Mouse (Mus musculus) testis, adult 2 months (tissue): Measurements from ENCODE around the gene Dab2. TPM values are rescaled to one million over a fixed set of nuclear protein-coding genes. Genes with fewer than 3 reads are reported as not detected.

Source experiments
- H3K27ac ChIP-seq: fragments of 200-500 bp; 2 replicates; pipeline ENCODE4 v1.5.1; 2012; ENCODE audit warnings: low read depth, low read length; ENCODE audit not compliant: control insufficient read depth, insufficient read depth
- H3K27me3 ChIP-seq: fragments of 200-500 bp; 2 replicates; pipeline ENCODE4 v1.6.1; 2012; ENCODE audit warnings: mild to moderate bottlenecking, low read length, moderate library complexity; ENCODE audit not compliant: control insufficient read depth, insufficient read depth
- H3K36me3 ChIP-seq: fragments of 200-500 bp; 2 replicates; pipeline ENCODE4 v1.6.1; 2012; ENCODE audit warnings: mild to moderate bottlenecking, low read length; ENCODE audit not compliant: control insufficient read depth, insufficient read depth
- H3K4me1 ChIP-seq: fragments of 200-500 bp; 2 replicates; pipeline ENCODE4 v1.6.1; 2012; ENCODE audit warnings: low read length; ENCODE audit not compliant: control insufficient read depth, insufficient read depth
- H3K4me3 ChIP-seq: fragments of 200-500 bp; 2 replicates; pipeline ENCODE4 v1.5.1; 2012; ENCODE audit warnings: low read depth, mild to moderate bottlenecking, low read length, moderate library complexity, mixed read lengths; ENCODE audit not compliant: control insufficient read depth
- CTCF ChIP-seq: fragments of 200-500 bp; IDR thresholded peaks from 2 replicates; pipeline ENCODE4 v1.5.1; 2012; ENCODE audit warnings: low read depth, mild to moderate bottlenecking, inconsistent platforms, low read length, moderate library complexity; ENCODE audit not compliant: control insufficient read depth, insufficient read depth, insufficient replicate concordance
- POLR2A ChIP-seq: fragments of 200-500 bp; IDR thresholded peaks from 2 replicates; pipeline ENCODE4 v1.6.1; 2012; ENCODE audit warnings: low read depth, mild to moderate bottlenecking, inconsistent platforms, low read length, moderate library complexity; ENCODE audit not compliant: control insufficient read depth
- polyA plus RNA-seq: library from polyadenylated mRNA; depleted of rRNA; stranded (reverse); fragments of >200 nt; gene quantifications from 2 replicates; pipeline ENCODE4 v1.2.3, GENCODE M21; 2012

Gene Dab2
- polyA plus RNA-seq, 1 experiment, result 4.1 TPM

- TF ChIP-seq POLR2A, result no peak
- TF ChIP-seq CTCF, result no peak
- Histone ChIP-seq H3K27ac (no peak overlapping the region), H3K4me3 (no peak overlapping the region), H3K27me3 (no peaks in the 10 kb centered on the region), H3K36me3 (no peaks in the 10 kb centered on the region), H3K4me1 (no peaks in the 10 kb centered on the region)
Observed at GRCm38 (mm10) chr15:6410161-6410560, 110.6 kb downstream of the Dab2 start.

GRCm38 (mm10) chr15:6411334-6411733 lies 111.7 kb downstream of the Dab2 start:
- TF ChIP-seq CTCF (no peak), POLR2A (no peak)
- no peak overlapping the region for H3K4me3 ChIP-seq

DNA sequence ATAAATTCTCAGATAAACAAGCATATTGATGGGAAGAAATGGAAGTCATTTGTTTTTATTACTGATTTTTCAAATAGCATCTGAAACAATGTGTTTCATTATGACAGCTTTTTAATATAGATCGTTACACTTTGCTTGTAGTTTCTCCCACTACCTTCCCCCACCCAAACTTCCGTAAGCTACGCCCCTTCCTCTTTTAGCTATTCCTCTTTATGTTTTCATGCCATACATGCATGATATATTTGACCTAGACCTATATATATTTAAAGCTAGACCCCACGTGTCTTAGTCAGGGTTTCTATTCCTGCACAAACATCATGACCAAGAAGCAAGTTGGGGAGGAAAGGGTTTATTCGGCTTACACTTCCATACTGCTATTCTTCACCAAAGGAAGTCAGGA lies 115.7 kb downstream of the Dab2 start:
- TF ChIP-seq POLR2A (no peak), CTCF (no peak)
- H3K36me3 ChIP-seq, result no peaks in the 10 kb centered on the region
- no peak overlapping the region for H3K4me3 ChIP-seq
- no peaks in the 10 kb centered on the region for H3K4me1 ChIP-seq
- H3K27me3 ChIP-seq, result no peaks in the 10 kb centered on the region
- no peak overlapping the region for H3K27ac ChIP-seq

More at GRCm38 (mm10) chr15:6411334-6411733, 111.7 kb downstream of the Dab2 start:
- Histone ChIP-seq H3K36me3 (no peaks in the 10 kb centered on the region), H3K4me1 (no peaks in the 10 kb centered on the region), H3K27ac (no peak overlapping the region), H3K27me3 (no peaks in the 10 kb centered on the region)

- Histone ChIP-seq H3K27ac (no peak overlapping the region), H3K27me3 (no peaks in the 10 kb centered on the region), H3K4me3 (no peak overlapping the region), H3K36me3 (no peaks in the 10 kb centered on the region), H3K4me1 (no peaks in the 10 kb centered on the region; the same call in 1 of the 2 replicates)
- TF ChIP-seq POLR2A (no peak), CTCF (no peak)
Observed at GRCm38 (mm10) chr15:6431777-6432176, 132.2 kb downstream of the Dab2 start.

DNA sequence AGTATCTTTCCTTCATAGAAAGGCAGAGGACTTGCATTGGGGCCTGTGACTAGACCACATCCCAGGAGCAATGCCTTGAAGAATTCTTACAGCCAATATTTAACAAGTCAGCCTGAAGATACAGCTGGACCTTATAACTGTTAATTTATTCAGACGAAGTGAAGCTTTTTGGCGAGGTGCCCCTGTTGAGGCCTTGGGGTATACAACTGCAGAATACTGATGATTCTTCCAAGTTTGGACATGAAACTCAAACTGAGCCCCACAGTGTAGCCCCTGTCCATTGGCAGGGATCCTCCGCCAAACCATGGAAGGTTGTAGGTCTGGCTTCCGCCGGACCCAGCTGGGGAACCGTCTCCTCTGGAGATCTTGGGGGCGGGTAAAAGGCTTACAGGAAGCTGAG lies 132.8 kb downstream of the Dab2 start:
- H3K27ac ChIP-seq, result no peak overlapping the region
- TF ChIP-seq POLR2A, result no peak
- no peak for TF ChIP-seq CTCF
- no peak overlapping the region for H3K4me3 ChIP-seq
- no peaks in the 10 kb centered on the region; the same call in 1 of the 2 replicates for H3K4me1 ChIP-seq
- H3K36me3 ChIP-seq, result no peaks in the 10 kb centered on the region
- H3K27me3 ChIP-seq, result no peaks in the 10 kb centered on the region

DNA sequence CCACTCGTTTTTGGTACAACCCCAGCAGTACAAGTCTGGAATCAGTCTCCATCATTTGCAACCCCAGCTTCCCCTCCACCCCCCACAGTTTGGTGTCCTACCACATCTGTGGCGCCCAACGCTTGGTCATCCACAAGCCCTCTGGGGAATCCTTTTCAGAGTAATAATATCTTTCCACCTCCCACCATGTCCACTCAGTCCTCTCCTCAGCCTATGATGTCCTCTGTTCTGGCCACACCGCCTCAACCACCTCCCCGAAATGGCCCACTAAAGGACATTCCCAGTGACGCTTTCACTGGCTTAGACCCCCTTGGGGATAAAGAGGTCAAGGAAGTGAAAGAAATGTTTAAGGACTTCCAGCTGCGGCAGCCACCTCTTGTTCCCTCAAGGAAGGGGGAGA lies 135.7 kb downstream of the Dab2 start:
- H3K4me1 ChIP-seq, result no peaks in the 10 kb centered on the region
- H3K27me3 ChIP-seq, result no peaks in the 10 kb centered on the region
- no peak for TF ChIP-seq CTCF
- TF ChIP-seq POLR2A, result no peak
- H3K4me3 ChIP-seq, result no peak overlapping the region
- H3K36me3 ChIP-seq, result no peaks in the 10 kb centered on the region
- no peak overlapping the region for H3K27ac ChIP-seq

- no peak overlapping the region for H3K27ac ChIP-seq
- no peaks in the 10 kb centered on the region for H3K4me1 ChIP-seq
- TF ChIP-seq CTCF (peak; percentile 18; the same call in 1 of the 2 replicates), POLR2A (no peak)
- H3K36me3 ChIP-seq, result no peaks in the 10 kb centered on the region
- no peaks in the 10 kb centered on the region for H3K27me3 ChIP-seq
- H3K4me3 ChIP-seq, result no peak overlapping the region
Observed at GRCm38 (mm10) chr15:6435773-6436172, 136.2 kb downstream of the Dab2 start.

GRCm38 (mm10) chr15:6438685-6439084 lies 139.1 kb downstream of the Dab2 start:
- Histone ChIP-seq H3K27ac (no peak overlapping the region), H3K27me3 (no peaks in the 10 kb centered on the region), H3K4me3 (no peak overlapping the region), H3K36me3 (no peaks in the 10 kb centered on the region), H3K4me1 (no peaks in the 10 kb centered on the region)
- TF ChIP-seq CTCF (no peak), POLR2A (no peak)
